In genomic region chr4:45513791-45514293, GRCm38 (mm10) we compare ENCODE assay signal across 8 mouse cellular contexts. TPM values are rescaled to one million over a fixed set of nuclear protein-coding genes. Genes with fewer than 3 reads are reported as not detected.
A peak's percentile ranks its signal among the peaks of the same experiment; 100 is the strongest.
DNase-seq lines count a peak whose midpoint lies in the region; ATAC-seq and TF ChIP-seq lines count a peak whose summit lies in the region.

No protein-coding gene starts in this region.

- no peaks in the 10 kb centered on the region for H3K27me3 ChIP-seq in CH12.LX (replicated peaks)
- H3K27me3 ChIP-seq in forebrain, postnatal 0 days (ENCODE audit: insufficient read depth, low read length): no peaks in the 10 kb centered on the region
- H3K27me3 ChIP-seq in liver, embryonic 15.5 days: no peaks in the 10 kb centered on the region

- H3K27ac ChIP-seq in CH12.LX (ENCODE audit: insufficient read depth, low read depth): no peak overlapping the region
- no peak overlapping the region for H3K27ac ChIP-seq in forebrain, postnatal 0 days (ENCODE audit: low read depth, low read length)
- H3K27ac ChIP-seq in liver, embryonic 15.5 days (replicated peaks): peak overlapping the region; percentile 76

- DNase-seq in CH12.LX (ENCODE audit: extremely low read depth): peak; percentile 71
- DNase-seq in adipocyte (ENCODE audit: low spot score): peak; percentile 73
- no peak for DNase-seq in forebrain, postnatal 0 days
- DNase-seq in neural tube, embryonic 10.5 days (ENCODE audit: extremely low spot score, low spot score): peak; percentile 44
- DNase-seq in cerebellum, adult 11-12 months: no peak
- no peak for DNase-seq in frontal cortex, postnatal 14 days (ENCODE audit: low spot score in 2 of 2)

- dilution Hi-C loops in CH12.LX (cut with MboI; ENCODE audit: extremely low pct_ligation_motif_present, extremely low pct_unique_long_range_greater_than_20kb, low sequenced_read_pairs): no loop called here

- H3K4me1 ChIP-seq in CH12.LX (ENCODE audit: control insufficient read depth in 1 of 2, insufficient read depth in 2 of 2): peaks cover 45 to 75% of the 10 kb centered on the region in 2 experiments
- H3K4me1 ChIP-seq in forebrain, postnatal 0 days (ENCODE audit: insufficient read depth): peaks cover 19% of the 10 kb centered on the region
- peaks cover 79% of the 10 kb centered on the region for H3K4me1 ChIP-seq in liver, embryonic 15.5 days (replicated peaks)

- H3K9ac ChIP-seq in CH12.LX (ENCODE audit: insufficient read depth, low read depth): no peak overlapping the region
- H3K9ac ChIP-seq in forebrain, postnatal 0 days: peak overlapping the region; percentile 4; the same call in 1 of the 2 replicates
- no peak overlapping the region for H3K9ac ChIP-seq in liver, embryonic 15.5 days

- TF ChIP-seq EP300 in CH12.LX (IDR thresholded peaks at IDR 0.05; ENCODE audit: low read length): peak; percentile 7; the same call in 1 of the 2 replicates

- H3K4me3 ChIP-seq in CH12.LX (replicated peaks in 1 of 3; ENCODE audit: low read depth in 2 of 3, low read length in 2 of 3, poor library complexity in 1 of 3): no peak overlapping the region
- H3K4me3 ChIP-seq in forebrain, postnatal 0 days (ENCODE audit: low read depth, low read length): no peak overlapping the region
- no peak overlapping the region for H3K4me3 ChIP-seq in liver, embryonic 15.5 days (replicated peaks)

- peak; percentile 36 for ATAC-seq in forebrain, postnatal 0 days
- ATAC-seq in inflammation-experienced regulatory T-cells, adult 6 months: peak; percentile 83
- ATAC-seq in liver, embryonic 15.5 days (ENCODE audit: insufficient read depth): peak; percentile 65

- no peak for TF ChIP-seq CTCF in CH12.LX (conservative IDR thresholded peaks at IDR 0.05 in 1 of 2, IDR thresholded peaks at IDR 0.05 in 1 of 2; ENCODE audit: low read depth in 2 of 2, low read length in 2 of 2)
- no peak for TF ChIP-seq CTCF in forebrain, postnatal 0 days (IDR thresholded peaks at IDR 0.05; ENCODE audit: low read depth)

- no peaks in the 10 kb centered on the region; the same call in 1 of the 2 replicates for H3K79me2 ChIP-seq in CH12.LX (replicated peaks; ENCODE audit: control insufficient read depth, extremely low read depth, insufficient read depth, poor library complexity, severe bottlenecking)

- peaks cover 0 to 47% of the 10 kb centered on the region in 2 experiments for H3K36me3 ChIP-seq in CH12.LX (replicated peaks in 1 of 2; ENCODE audit: control insufficient read depth in 1 of 2, insufficient read depth in 1 of 2, low read length in 1 of 2)
- H3K36me3 ChIP-seq in forebrain, postnatal 0 days (ENCODE audit: insufficient read depth): no peaks in the 10 kb centered on the region
- H3K36me3 ChIP-seq in liver, embryonic 15.5 days (replicated peaks): no peaks in the 10 kb centered on the region

- no peak for TF ChIP-seq RAD21 in CH12.LX (IDR thresholded peaks at IDR 0.05; ENCODE audit: low read depth, low read length)

- WGBS in forebrain, postnatal 0 days: 6% methylated on average over 10 of the region's 10 CpGs
- WGBS in liver, embryonic 15.5 days (ENCODE audit: insufficient replicate concordance): 3% methylated on average over 10 of the region's 10 CpGs

- TF ChIP-seq POLR2A in CH12.LX (IDR thresholded peaks at IDR 0.05; ENCODE audit: low read depth, low read length): 0 out of 2 replicates have a peak, but pooled peaks have one; percentile 30

- peak overlapping the region; percentile 45 for H3K4me2 ChIP-seq in CH12.LX (ENCODE audit: insufficient read depth, low read depth, poor library complexity, severe bottlenecking)
- peak overlapping the region; percentile 29 for H3K4me2 ChIP-seq in forebrain, postnatal 0 days (ENCODE audit: low read depth)
- H3K4me2 ChIP-seq in liver, embryonic 15.5 days: peak overlapping the region; percentile 45

- in situ Hi-C loops in CH12.LX (cut with MboI; ENCODE audit: low pct_ligation_motif_present, low pct_unique_long_range_greater_than_20kb, low sequenced_read_pairs): no loop called here

- H3K9me3 ChIP-seq in CH12.LX (replicated peaks; ENCODE audit: low read length): no peaks in the 10 kb centered on the region
- H3K9me3 ChIP-seq in forebrain, postnatal 0 days (ENCODE audit: low read length): no peaks in the 10 kb centered on the region
- H3K9me3 ChIP-seq in liver, embryonic 15.5 days (replicated peaks): no peaks in the 10 kb centered on the region

TF ChIP-seq in CH12.LX, 34 proteins besides CTCF, POLR2A, EP300 and RAD21:
- TF ChIP-seq MAZ (IDR thresholded peaks at IDR 0.05; ENCODE audit: low read depth, low read length): peak; percentile 69
- TF ChIP-seq TCF12 (IDR thresholded peaks at IDR 0.05; ENCODE audit: low read depth, low read length): 0 out of 2 replicates have a peak, but pooled peaks have one; percentile 7
- TF ChIP-seq MEF2A (IDR thresholded peaks at IDR 0.05; ENCODE audit: borderline replicate concordance, low read depth, low read length): no peak; the same call in 1 of the 2 replicates
- TF ChIP-seq ETS1 (conservative IDR thresholded peaks at IDR 0.05; ENCODE audit: low read depth, low read length): peak; percentile 27; the same call in 1 of the 2 replicates
- peak; percentile 53 for TF ChIP-seq ELF1 (IDR thresholded peaks at IDR 0.05; ENCODE audit: low read depth, low read length)
- TF ChIP-seq JUN (IDR thresholded peaks at IDR 0.05; ENCODE audit: insufficient read depth, low read depth, low read length): no peak

RNA-seq across cellular contexts. Expression of gene Shb, which starts 18.4 kb away (rescaled TPM):
- total RNA-seq in CH12.LX (2012; rRNA removed) (5.9 and 8.6 TPM in 2 replicates), CH12.LX (2014; rRNA removed) (7.6 and 7.7 TPM in 2 replicates)
- polyA plus RNA-seq in CH12.LX (2012; ENCODE audit: insufficient read length, low read depth): 15.5 and 18.4 TPM in 2 replicates
- total RNA-seq in forebrain, postnatal 0 days (2014; rRNA removed): 26.7 and 32.6 TPM in 2 replicates
- 8.5 and 8.6 TPM in 2 replicates for polyA plus RNA-seq in forebrain, postnatal 0 days (2015; fragmentation: Nextera tagmentation; extraction: Ambion mirVana)
- under 1 TPM in 1 of 3 experiments, not detected in 2; 0.23 TPM for polyA plus RNA-seq in inflammation-experienced regulatory T-cells, adult 6 months (2017; shearing (Covaris generic))
- polyA plus RNA-seq in liver, embryonic 15.5 days (2015; fragmentation: Nextera tagmentation; extraction: Ambion mirVana): 2.9 and 3.9 TPM in 2 replicates

Comparison
In these comparisons a context has a peak if more than half of its experiments do, and no peak if none do; other contexts are left out.
1. DNase-seq: peak in CH12.LX (single experiment), adipocyte (single experiment) and neural tube, embryonic 10.5 days (single experiment); none in forebrain, postnatal 0 days (single experiment), cerebellum, adult 11-12 months (single experiment) and frontal cortex, postnatal 14 days (0 of 2).
2. Peak in every context shown above with its lines, with median percentiles within 50 percentile points of each other: H3K4me2 ChIP-seq and ATAC-seq.